Mouse (Mus musculus) liver, embryonic 13.5 days (tissue): Measurements from ENCODE around the gene Prkca. TPM values are rescaled to one million over a fixed set of nuclear protein-coding genes. Genes with fewer than 3 reads are reported as not detected.

ENCODE experiments used
- ATAC-seq: fragments of 200-750 bp; cut with Nextera tagmentation; 2 replicates; pipeline ENCODE4 v1.8.0; 2017; ENCODE audit warnings: low read depth, mild to moderate bottlenecking, moderate number of reproducible peaks, moderate library complexity
- DNase-seq: peaks from one replicate; pipeline ENCODE4 v3.0.0; 2022
- H3K27ac ChIP-seq: fragments of 300-500 bp; sonication (generic); 2 replicates; pipeline ENCODE4 v1.5.1; 2015; ENCODE audit warnings: moderate library complexity, mild to moderate bottlenecking, inconsistent platforms
- H3K27me3 ChIP-seq: fragments of 300-500 bp; sonication (generic); 2 replicates; pipeline ENCODE4 v1.6.1; 2015; ENCODE audit warnings: mild to moderate bottlenecking, inconsistent platforms
- H3K36me3 ChIP-seq: fragments of 300-500 bp; sonication (generic); 2 replicates; pipeline ENCODE4 v1.6.1; 2015; ENCODE audit warnings: mild to moderate bottlenecking, inconsistent platforms
- H3K4me1 ChIP-seq: fragments of 300-500 bp; sonication (generic); replicated peaks from 2 replicates; pipeline ENCODE4 v1.6.1; 2015; ENCODE audit warnings: inconsistent platforms
- H3K4me2 ChIP-seq: fragments of 300-500 bp; sonication (generic); 2 replicates; pipeline ENCODE4 v1.6.1; 2015; ENCODE audit warnings: inconsistent platforms, mild to moderate bottlenecking, moderate library complexity
- H3K4me3 ChIP-seq: fragments of 300-500 bp; sonication (generic); replicated peaks from 2 replicates; pipeline ENCODE4 v1.5.1; 2015; ENCODE audit warnings: mild to moderate bottlenecking, inconsistent platforms
- H3K9ac ChIP-seq: fragments of 300-500 bp; sonication (generic); 2 replicates; pipeline ENCODE4 v1.6.1; 2015; ENCODE audit warnings: mild to moderate bottlenecking, inconsistent platforms
- H3K9me3 ChIP-seq: fragments of 300-500 bp; sonication (generic); replicated peaks from 2 replicates; pipeline ENCODE4 v1.6.1; 2016; ENCODE audit warnings: inconsistent platforms
- WGBS: fragments of 180-500 bp; shearing (Covaris S2); methylation state at CpG from one replicate; pipeline ENCODE4 v1.1.7; 2015; ENCODE audit not compliant: insufficient replicate concordance; 5-methylcytosine and 5-hydroxymethylcytosine counted together
- polyA plus RNA-seq: library from polyadenylated mRNA; unstranded; fragments of >200 nt; fragmentation: Nextera tagmentation; extraction: Ambion mirVana; gene quantifications from 2 replicates; pipeline ENCODE4 v1.2.1, GENCODE M21; 2015

Prkca gene
- polyA plus RNA-seq, 1 experiment from 2014 or later, result 1.9 TPM

DNA sequence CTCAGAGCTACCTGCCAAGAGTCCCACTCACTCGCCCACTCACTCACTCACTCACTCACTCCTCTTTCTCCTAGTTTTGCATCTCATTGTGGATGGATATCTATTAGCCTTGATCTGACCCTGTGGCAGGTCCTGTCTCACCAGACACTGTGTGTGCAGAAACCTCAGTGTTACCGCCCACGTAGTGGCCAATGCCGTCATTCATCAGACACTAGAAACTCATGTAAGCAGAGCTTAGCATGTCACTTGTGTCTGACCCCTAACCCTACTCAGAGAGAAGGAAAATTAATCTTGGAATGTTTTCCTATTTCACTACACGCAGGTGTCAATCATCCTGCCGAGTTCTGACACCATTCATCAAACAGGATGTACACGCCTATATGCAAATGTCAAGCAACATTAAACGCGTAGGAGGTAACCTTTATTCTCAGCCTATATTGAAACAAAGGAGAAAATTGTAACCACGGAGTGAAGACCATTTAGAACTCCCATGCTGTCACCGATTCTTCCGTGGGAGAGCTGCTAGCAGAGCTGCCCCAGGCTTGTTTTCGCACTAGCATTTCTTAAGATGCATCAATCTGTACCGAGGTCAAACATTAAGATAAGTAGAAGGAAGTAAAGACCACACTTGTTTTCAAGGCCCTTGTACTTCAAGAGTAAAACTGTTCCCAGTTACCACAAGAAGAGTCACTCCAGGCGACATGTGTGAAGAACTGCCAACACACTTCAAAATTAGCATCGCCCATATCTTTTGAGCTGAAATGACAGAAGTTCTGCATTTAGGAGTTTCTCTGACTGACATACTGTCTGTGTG is 70.9 kb downstream of the Prkca start:
- Histone ChIP-seq H3K4me1 (peaks cover 18% of the 10 kb centered on the region), H3K36me3 (no peaks in the 10 kb centered on the region)
- WGBS, result 57% methylated on average over 16 of the region's 16 CpGs

DNA sequence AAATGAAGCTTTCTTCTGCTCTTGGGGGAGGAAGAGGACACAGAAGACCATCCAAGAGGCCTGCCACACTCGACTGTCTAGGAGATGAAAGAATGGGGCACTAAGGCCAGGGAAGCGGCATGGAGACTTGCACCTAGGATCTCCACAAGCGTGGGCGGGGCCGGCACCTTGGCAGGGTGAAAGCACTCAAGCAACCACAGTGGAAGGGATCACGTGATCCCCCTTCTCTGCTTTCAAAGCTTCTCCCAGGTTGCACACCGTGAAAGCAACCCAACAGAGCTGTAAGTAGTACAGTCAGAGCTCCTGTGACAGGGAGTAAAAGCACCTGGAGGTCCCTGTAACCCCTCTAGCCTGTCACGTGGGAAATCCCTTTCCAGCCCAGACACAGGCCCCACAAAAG is 72.4 kb downstream of the Prkca start:
- Histone ChIP-seq H3K36me3 (no peaks in the 10 kb centered on the region), H3K4me2 (no peak overlapping the region), H3K27ac (no peak overlapping the region), H3K9me3 (no peaks in the 10 kb centered on the region), H3K4me3 (no peak overlapping the region), H3K4me1 (peaks cover 23% of the 10 kb centered on the region), H3K9ac (no peak overlapping the region), H3K27me3 (no peaks in the 10 kb centered on the region)
- DNase-seq, result no peak
- ATAC-seq, result no peak
- WGBS, result 56% methylated on average over 8 of the region's 8 CpGs

More for the DNA sequence above, 70.9 kb downstream of the Prkca start:
- no peak overlapping the region for H3K27ac ChIP-seq
- no peaks in the 10 kb centered on the region for H3K9me3 ChIP-seq
- H3K4me3 ChIP-seq, result no peak overlapping the region
- no peak overlapping the region for H3K4me2 ChIP-seq
- no peak overlapping the region for H3K9ac ChIP-seq
- no peaks in the 10 kb centered on the region for H3K27me3 ChIP-seq
- no peak for DNase-seq
- no peak for ATAC-seq

DNA sequence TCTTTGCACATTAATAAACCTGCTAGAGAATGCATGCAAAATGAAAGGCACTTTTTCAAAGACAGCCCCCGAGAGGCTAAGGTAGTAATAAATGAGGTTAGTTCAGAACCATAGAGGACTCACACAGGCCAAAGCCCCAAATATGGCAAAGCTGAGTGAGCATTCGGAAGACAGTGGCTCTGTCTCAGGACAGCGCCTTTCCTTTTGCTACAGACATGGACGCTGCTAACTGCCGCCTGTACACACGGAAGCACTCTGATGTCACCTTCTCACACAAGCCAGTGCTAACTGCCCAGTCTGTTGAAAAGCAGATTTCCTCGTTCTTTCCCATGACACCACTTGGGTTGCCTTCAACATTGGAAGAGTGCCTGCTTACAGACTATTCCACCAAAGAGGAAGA is 74.2 kb downstream of the Prkca start:
- Histone ChIP-seq H3K4me2 (no peak overlapping the region), H3K4me1 (peaks cover 26% of the 10 kb centered on the region), H3K27me3 (no peaks in the 10 kb centered on the region), H3K4me3 (no peak overlapping the region), H3K9ac (no peak overlapping the region), H3K9me3 (no peaks in the 10 kb centered on the region), H3K27ac (0 out of 2 replicates have a peak overlapping the region, but pooled peaks have one; percentile 9), H3K36me3 (no peaks in the 10 kb centered on the region)
- DNase-seq (no peak), ATAC-seq (no peak)
- 74% methylated on average over 7 of the region's 7 CpGs for WGBS

DNA sequence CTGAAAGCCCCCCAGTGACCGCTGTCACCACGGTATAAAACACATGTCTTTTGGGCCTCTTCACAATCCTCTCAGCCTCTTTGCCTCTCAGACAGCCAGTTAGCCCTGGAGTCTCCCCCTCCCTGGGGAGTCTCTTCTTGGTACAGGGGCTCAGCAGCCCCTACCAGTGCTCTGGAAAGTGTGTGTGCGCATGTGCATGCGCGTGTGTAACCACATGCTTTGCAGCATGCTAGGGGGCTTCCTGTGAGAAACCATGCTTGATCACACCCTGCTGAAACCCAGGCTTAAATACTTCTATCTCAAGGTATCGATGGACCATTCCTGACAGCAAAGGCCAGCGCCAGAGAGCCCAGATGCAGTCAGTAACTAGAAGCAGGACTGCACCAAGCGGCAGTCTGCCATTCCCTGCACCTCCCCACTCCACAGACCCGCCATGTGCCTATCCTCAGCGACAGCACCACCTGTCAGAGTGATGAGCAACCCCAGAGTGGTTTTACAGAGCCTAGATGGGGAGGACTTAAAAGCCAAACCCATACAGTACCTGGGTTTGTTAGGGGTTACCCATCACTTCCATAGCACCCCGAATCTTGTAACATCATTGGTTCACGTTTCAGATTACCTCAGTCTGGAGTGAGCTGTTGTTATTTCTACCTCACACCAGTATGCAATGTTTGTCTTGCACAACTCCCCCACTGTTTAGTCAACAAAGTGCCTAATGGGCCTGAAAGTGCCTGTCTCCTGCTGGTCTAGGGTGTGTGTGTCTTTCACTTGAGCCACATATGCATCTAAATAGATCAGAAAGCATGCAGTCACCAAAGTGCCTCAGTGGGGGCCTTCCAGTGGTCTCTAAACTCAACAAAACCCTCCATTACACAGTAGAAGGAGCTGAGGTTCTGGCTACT is 75.1 kb downstream of the Prkca start:
- DNase-seq (no peak), ATAC-seq (no peak)
- H3K36me3 ChIP-seq, result no peaks in the 10 kb centered on the region
- no peak overlapping the region for H3K4me2 ChIP-seq
- no peaks in the 10 kb centered on the region for H3K27me3 ChIP-seq
- H3K4me1 ChIP-seq, result peaks cover 35% of the 10 kb centered on the region
- H3K9ac ChIP-seq, result no peak overlapping the region
- 71% methylated on average over 12 of the region's 12 CpGs for WGBS
- H3K9me3 ChIP-seq, result no peaks in the 10 kb centered on the region
- 0 out of 2 replicates have a peak overlapping the region, but pooled peaks have one; percentile 9 for H3K27ac ChIP-seq
- no peak overlapping the region for H3K4me3 ChIP-seq

DNA sequence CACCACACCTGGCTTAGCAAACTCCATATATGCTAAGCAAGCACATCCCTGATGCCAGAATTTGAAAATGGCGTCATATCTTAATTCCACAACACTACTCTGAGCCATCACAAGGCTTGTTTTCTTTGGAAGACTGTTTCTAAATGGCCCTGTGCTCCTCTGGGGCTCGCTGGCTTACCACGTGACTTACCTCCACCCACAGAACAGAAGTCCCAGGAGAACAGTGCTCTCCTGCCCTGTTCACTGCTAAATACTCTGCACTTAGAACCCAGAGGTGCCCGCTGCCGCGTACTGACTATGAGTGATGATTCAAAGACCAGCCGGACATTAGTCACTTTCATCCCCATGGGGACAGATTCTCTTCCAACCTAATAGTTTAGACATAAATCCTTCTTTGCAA is 75.9 kb downstream of the Prkca start:
- no peak for ATAC-seq

DNA sequence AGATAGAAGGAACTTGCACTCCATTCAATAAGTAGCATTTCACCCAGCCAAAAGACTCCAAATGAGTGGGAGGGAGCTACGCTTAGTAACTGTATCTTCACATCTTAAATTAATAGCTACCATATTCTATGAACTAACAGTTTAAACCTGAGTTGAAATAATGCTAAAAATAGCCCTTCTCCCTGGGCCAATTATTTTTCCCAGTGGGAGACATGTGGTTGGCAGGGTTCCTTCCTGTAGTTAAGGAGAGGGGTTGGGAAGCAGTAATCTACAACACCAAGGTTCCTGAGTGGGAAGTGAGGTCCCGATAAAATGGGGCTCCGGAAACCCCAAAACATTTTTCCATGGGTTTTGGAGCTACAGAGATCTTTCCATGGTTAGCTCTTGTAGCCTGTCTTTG is 76.7 kb downstream of the Prkca start:
- no peak overlapping the region for H3K4me2 ChIP-seq
- no peak for DNase-seq
- ATAC-seq, result no peak
- peaks cover 36% of the 10 kb centered on the region for H3K4me1 ChIP-seq
- no peaks in the 10 kb centered on the region for H3K36me3 ChIP-seq
- no peak overlapping the region for H3K4me3 ChIP-seq
- H3K9me3 ChIP-seq, result no peaks in the 10 kb centered on the region
- WGBS, result 50% methylated on average over 3 of the region's 3 CpGs
- no peak overlapping the region for H3K27ac ChIP-seq
- no peaks in the 10 kb centered on the region for H3K27me3 ChIP-seq
- no peak overlapping the region for H3K9ac ChIP-seq

More for the DNA sequence above, 75.9 kb downstream of the Prkca start:
- DNase-seq, result no peak
- 70% methylated on average over 7 of the region's 7 CpGs for WGBS
- H3K9me3 ChIP-seq, result no peaks in the 10 kb centered on the region
- no peak overlapping the region for H3K9ac ChIP-seq
- peaks cover 36% of the 10 kb centered on the region for H3K4me1 ChIP-seq
- no peak overlapping the region for H3K27ac ChIP-seq
- no peaks in the 10 kb centered on the region for H3K27me3 ChIP-seq
- H3K36me3 ChIP-seq, result no peaks in the 10 kb centered on the region
- H3K4me3 ChIP-seq, result no peak overlapping the region
- H3K4me2 ChIP-seq, result no peak overlapping the region

DNA sequence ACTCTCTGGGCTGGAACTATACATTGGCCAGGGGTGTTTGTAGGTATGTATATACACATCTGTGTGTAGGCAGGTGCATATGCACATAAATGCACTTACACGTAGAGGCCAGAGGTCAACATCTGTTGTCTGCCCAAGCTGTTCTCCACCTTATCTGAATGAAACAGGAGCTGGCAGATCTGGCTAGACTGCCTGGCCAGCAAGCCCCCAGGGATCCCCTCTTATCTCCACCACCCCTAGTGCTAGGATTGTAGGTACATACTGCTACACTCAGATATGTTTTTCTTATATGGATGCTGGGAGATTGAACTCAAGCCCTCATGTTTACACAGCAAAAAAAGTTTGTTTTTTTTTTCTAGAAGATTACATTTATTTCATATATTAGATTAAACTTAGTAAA is 79.9 kb downstream of the Prkca start:
- WGBS, result 9% methylated on average over 1 of the region's 1 CpGs
- Histone ChIP-seq H3K9me3 (no peaks in the 10 kb centered on the region), H3K9ac (no peak overlapping the region), H3K4me3 (no peak overlapping the region), H3K4me1 (peaks cover 47% of the 10 kb centered on the region), H3K27ac (no peak overlapping the region), H3K36me3 (no peaks in the 10 kb centered on the region), H3K4me2 (no peak overlapping the region), H3K27me3 (no peaks in the 10 kb centered on the region)
- DNase-seq, result peak; percentile 50
- ATAC-seq, result peak; percentile 90

DNA sequence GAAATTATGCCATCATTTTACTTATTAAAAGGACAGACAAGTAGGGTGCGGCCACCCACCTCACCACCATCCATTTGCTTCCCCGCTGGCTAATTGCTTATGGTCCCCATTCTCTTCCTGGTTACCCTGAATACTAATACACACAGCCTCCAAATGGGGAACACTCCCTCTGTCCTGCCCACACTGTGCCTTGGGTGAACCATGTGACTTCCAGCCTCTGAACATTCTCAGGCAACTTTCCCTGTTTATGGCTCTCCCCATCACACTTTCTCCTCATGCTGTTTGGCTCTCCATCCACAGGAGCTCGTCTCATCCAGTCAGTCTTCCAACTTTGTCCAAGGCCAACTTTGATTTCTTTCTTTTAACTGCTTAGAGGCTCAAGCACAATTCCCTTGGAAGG is 80.3 kb downstream of the Prkca start:
- H3K4me3 ChIP-seq, result no peak overlapping the region
- H3K9me3 ChIP-seq, result no peaks in the 10 kb centered on the region
- no peak overlapping the region for H3K27ac ChIP-seq
- H3K4me2 ChIP-seq, result no peak overlapping the region
- no peaks in the 10 kb centered on the region for H3K27me3 ChIP-seq
- 54% methylated on average over 3 of the region's 3 CpGs for WGBS
- H3K9ac ChIP-seq, result no peak overlapping the region
- peaks cover 44% of the 10 kb centered on the region for H3K4me1 ChIP-seq
- no peak for DNase-seq
- ATAC-seq, result peak; percentile 49
- H3K36me3 ChIP-seq, result no peaks in the 10 kb centered on the region

DNA sequence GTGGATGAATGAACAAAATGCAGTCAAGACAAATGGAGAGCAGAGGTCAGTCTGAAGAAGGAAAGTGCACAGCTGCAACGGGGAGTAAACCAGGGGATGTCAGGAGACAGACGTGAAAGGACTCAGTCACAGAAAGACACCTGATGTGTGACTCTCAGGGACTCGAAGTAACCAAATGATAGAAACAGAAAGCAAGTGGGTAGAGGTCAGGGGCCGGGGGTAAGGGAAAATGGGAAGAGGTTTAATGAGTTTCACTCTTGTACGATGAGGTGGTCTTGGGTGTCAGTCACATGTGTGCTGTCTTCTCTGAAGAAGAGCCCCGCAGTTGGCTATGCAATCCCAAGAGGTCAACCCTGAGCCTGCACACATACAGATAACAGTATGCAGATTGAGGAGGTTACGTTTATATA is 82.0 kb downstream of the Prkca start:
- ATAC-seq, result 0 out of 2 replicates have a peak, but pooled peaks have one; percentile 47
- H3K4me3 ChIP-seq, result no peak overlapping the region

DNA sequence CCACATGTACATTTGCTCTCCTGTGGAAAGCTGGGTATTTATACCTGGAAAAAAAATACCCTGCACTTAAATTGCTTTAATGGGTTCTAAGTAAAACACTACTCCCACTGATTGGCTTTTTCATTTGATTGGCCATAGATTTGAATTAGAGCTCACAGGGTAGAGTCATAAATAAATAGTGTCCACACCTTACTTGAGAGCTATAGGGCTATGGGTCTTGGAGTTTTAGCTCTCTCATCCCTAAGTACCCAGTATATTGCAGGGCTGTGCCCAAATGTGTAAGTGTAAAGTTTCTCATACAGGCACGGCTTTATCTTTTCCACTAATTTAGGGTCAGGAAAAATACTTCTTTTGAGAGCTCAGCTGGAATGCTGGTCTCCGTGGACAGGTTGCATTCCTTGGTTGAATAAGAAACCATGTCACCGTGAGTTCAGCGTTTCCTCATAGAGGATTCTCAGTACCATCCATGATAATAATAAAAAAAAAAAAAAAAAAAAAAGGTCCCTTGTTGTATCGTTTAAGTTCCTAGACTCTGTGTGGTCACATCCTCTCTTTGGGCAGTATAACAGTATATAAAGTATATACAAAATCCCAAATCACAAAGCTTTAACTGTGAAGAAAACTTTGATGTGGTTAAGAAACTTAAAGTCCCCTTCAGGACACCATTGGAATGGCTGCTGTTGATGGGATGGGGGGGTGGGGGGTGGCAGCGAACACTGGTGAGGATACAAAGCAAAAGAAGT is 82.8 kb downstream of the Prkca start:
- DNase-seq (no peak), ATAC-seq (no peak)
- Histone ChIP-seq H3K27ac (no peak overlapping the region), H3K9me3 (no peaks in the 10 kb centered on the region), H3K27me3 (no peaks in the 10 kb centered on the region), H3K4me1 (peaks cover 42% of the 10 kb centered on the region), H3K4me3 (no peak overlapping the region), H3K36me3 (no peaks in the 10 kb centered on the region), H3K4me2 (no peak overlapping the region), H3K9ac (no peak overlapping the region)
- 70% methylated on average over 6 of the region's 6 CpGs for WGBS

More for the DNA sequence above, 82.0 kb downstream of the Prkca start:
- no peak overlapping the region for H3K9ac ChIP-seq
- no peak overlapping the region for H3K27ac ChIP-seq
- H3K4me1 ChIP-seq, result peaks cover 42% of the 10 kb centered on the region
- WGBS, result 24% methylated on average over 7 of the region's 7 CpGs
- no peak for DNase-seq
- H3K4me2 ChIP-seq, result no peak overlapping the region
- H3K36me3 ChIP-seq, result no peaks in the 10 kb centered on the region
- no peaks in the 10 kb centered on the region for H3K27me3 ChIP-seq
- no peaks in the 10 kb centered on the region for H3K9me3 ChIP-seq

DNA sequence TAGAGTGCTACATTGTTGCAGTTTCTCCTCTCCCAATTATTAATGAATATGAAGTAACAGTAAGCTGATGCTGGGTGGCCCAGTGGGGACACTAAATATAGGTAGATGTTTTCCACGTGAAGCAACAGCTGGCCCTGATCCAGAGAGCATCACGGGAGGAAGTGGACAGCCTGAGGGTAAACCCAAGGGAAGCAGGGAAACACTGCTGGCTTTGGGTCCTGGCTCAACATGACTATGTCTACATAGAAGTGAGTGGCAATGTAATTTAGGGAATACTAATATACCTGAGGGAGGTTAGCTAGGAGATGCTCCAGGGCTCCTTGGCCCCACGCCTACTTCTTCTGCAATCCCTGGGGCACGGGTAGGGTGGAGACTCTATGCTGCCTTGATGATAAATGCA is 84.3 kb downstream of the Prkca start:
- H3K36me3 ChIP-seq, result no peaks in the 10 kb centered on the region
- no peaks in the 10 kb centered on the region for H3K9me3 ChIP-seq
- no peak overlapping the region for H3K27ac ChIP-seq
- peaks cover 37% of the 10 kb centered on the region for H3K4me1 ChIP-seq
- H3K4me3 ChIP-seq, result no peak overlapping the region
- H3K27me3 ChIP-seq, result no peaks in the 10 kb centered on the region
- WGBS, result 52% methylated on average over 4 of the region's 4 CpGs
- H3K4me2 ChIP-seq, result no peak overlapping the region
- H3K9ac ChIP-seq, result no peak overlapping the region
- no peak for ATAC-seq
- no peak for DNase-seq
